Mouse (Mus musculus) limb, embryonic 12.5 days (tissue): ENCODE measurements around the gene Polr3c. TPM values are rescaled to one million over a fixed set of nuclear protein-coding genes. Genes with fewer than 3 reads are reported as not detected.
"Not testable (repeated sequence)": the region's sequence is repeated elsewhere in the genome, so short reads cannot be mapped to it uniquely, and the experiment has no call there.

Experiments
- ATAC-seq: fragments of 200-750 bp; cut with Nextera tagmentation; 2 replicates; pipeline ENCODE4 v1.8.0; 2017; ENCODE audit warnings: low read depth, moderate TSS enrichment; ENCODE audit not compliant: insufficient number of reproducible peaks, insufficient read depth, low FRiP score, low TSS enrichment
- H3K27ac ChIP-seq: fragments of 300-500 bp; sonication (generic); 2 replicates; pipeline ENCODE4 v1.5.1; 2016; ENCODE audit warnings: mild to moderate bottlenecking, moderate library complexity
- H3K27me3 ChIP-seq: fragments of 300-500 bp; sonication (generic); 2 replicates; pipeline ENCODE4 v1.6.1; 2016; ENCODE audit warnings: mild to moderate bottlenecking, moderate library complexity
- H3K36me3 ChIP-seq: fragments of 300-500 bp; sonication (generic); 2 replicates; pipeline ENCODE4 v1.6.1; 2016; ENCODE audit warnings: mild to moderate bottlenecking, moderate library complexity
- H3K4me1 ChIP-seq: fragments of 300-500 bp; sonication (generic); replicated peaks from 2 replicates; pipeline ENCODE4 v1.6.1; 2016
- H3K4me2 ChIP-seq: fragments of 300-500 bp; sonication (generic); 2 replicates; pipeline ENCODE4 v1.6.1; 2016; ENCODE audit warnings: mild to moderate bottlenecking, moderate library complexity
- H3K4me3 ChIP-seq: fragments of 300-500 bp; sonication (generic); replicated peaks from 2 replicates; pipeline ENCODE4 v1.5.1; 2016; ENCODE audit warnings: mild to moderate bottlenecking
- H3K9ac ChIP-seq: fragments of 300-500 bp; sonication (generic); replicated peaks from 2 replicates; pipeline ENCODE4 v1.6.1; 2016; ENCODE audit warnings: mild to moderate bottlenecking, moderate library complexity
- H3K9me3 ChIP-seq: fragments of 300-500 bp; sonication (generic); 2 replicates; pipeline ENCODE4 v1.6.1; 2016; ENCODE audit warnings: mild to moderate bottlenecking, moderate library complexity
- WGBS: fragments of 180-500 bp; shearing (Covaris S2); methylation state at CpG from one replicate; pipeline ENCODE4 v1.1.7; 2016; 5-methylcytosine and 5-hydroxymethylcytosine counted together
- polyA plus RNA-seq: library from polyadenylated mRNA; unstranded; fragments of >200 nt; fragmentation: Nextera tagmentation; extraction: Ambion mirVana; gene quantifications from 2 replicates; pipeline ENCODE4 v1.2.1, GENCODE M21; 2016

Polr3c gene
- polyA plus RNA-seq, 1 experiment from 2014 or later: 40.5 TPM

- H3K9me3 ChIP-seq: no peaks in the 10 kb centered on the region
- H3K4me2 ChIP-seq: no peak overlapping the region
- H3K27ac ChIP-seq: no peak overlapping the region
- no peaks in the 10 kb centered on the region for H3K36me3 ChIP-seq
- H3K4me1 ChIP-seq: peaks cover 16% of the 10 kb centered on the region
- 25% methylated on average over 3 of the region's 3 CpGs for WGBS
- H3K4me3 ChIP-seq: no peak overlapping the region
- no peak overlapping the region for H3K9ac ChIP-seq
- H3K27me3 ChIP-seq: 0 out of 2 replicates have a peak, but pooled peaks cover 6% of the 10 kb centered on the region
- ATAC-seq: no peak
Measured at GRCm38 (mm10) chr3:96692506-96692905, 34.9 kb downstream of the Polr3c start.

- Histone ChIP-seq H3K27ac (no peak overlapping the region), H3K9me3 (no peaks in the 10 kb centered on the region), H3K4me2 (no peak overlapping the region), H3K9ac (no peak overlapping the region), H3K27me3 (peaks cover 12% of the 10 kb centered on the region), H3K4me3 (no peak overlapping the region), H3K36me3 (no peaks in the 10 kb centered on the region), H3K4me1 (peaks cover 5% of the 10 kb centered on the region; the same call in 1 of the 2 replicates)
- WGBS: 51% methylated on average over 3 of the region's 3 CpGs
- ATAC-seq: no peak
Measured at GRCm38 (mm10) chr3:96690298-96690697, 37.1 kb downstream of the Polr3c start.

- H3K4me2 ChIP-seq: no peak overlapping the region
- H3K36me3 ChIP-seq: no peaks in the 10 kb centered on the region
- H3K4me3 ChIP-seq: no peak overlapping the region
- 78% methylated on average over 11 of the region's 11 CpGs for WGBS
- H3K9me3 ChIP-seq: no peaks in the 10 kb centered on the region
- peaks cover 27% of the 10 kb centered on the region for H3K27me3 ChIP-seq
- no peak overlapping the region for H3K9ac ChIP-seq
- no peak for ATAC-seq
- no peak overlapping the region for H3K27ac ChIP-seq
- 0 out of 2 replicates have a peak, but pooled peaks cover 7% of the 10 kb centered on the region for H3K4me1 ChIP-seq
Measured at GRCm38 (mm10) chr3:96688854-96689253, 38.6 kb downstream of the Polr3c start.

GRCm38 (mm10) chr3:96686057-96686456 lies 41.4 kb downstream of the Polr3c start:
- H3K27me3 ChIP-seq: peaks cover 39% of the 10 kb centered on the region
- H3K4me3 ChIP-seq, H3K9me3 ChIP-seq, H3K4me1 ChIP-seq, H3K36me3 ChIP-seq, H3K27ac ChIP-seq, ATAC-seq, H3K4me2 ChIP-seq, H3K9ac ChIP-seq: not testable (repeated sequence)
- WGBS: 96% methylated on average over 5 of the region's 5 CpGs

GRCm38 (mm10) chr3:96684822-96685156 lies 42.6 kb downstream of the Polr3c start:
- no peak overlapping the region for H3K27ac ChIP-seq
- H3K4me3 ChIP-seq: peak overlapping the region; percentile 34
- peak overlapping the region; percentile 44 for H3K9ac ChIP-seq
- 0 out of 2 replicates have a peak, but pooled peaks cover 7% of the 10 kb centered on the region for H3K4me1 ChIP-seq
- ATAC-seq: no peak; the same call in 1 of the 2 replicates
- peaks cover 52% of the 10 kb centered on the region for H3K27me3 ChIP-seq
- no peaks in the 10 kb centered on the region for H3K9me3 ChIP-seq
- WGBS: 18% methylated on average over 28 of the region's 28 CpGs
- H3K4me2 ChIP-seq: peak overlapping the region; percentile 59
- no peaks in the 10 kb centered on the region for H3K36me3 ChIP-seq

- peak overlapping the region; percentile 34 for H3K4me3 ChIP-seq
- 50% methylated on average over 17 of the region's 17 CpGs for WGBS
- peaks cover 53% of the 10 kb centered on the region for H3K27me3 ChIP-seq
- H3K36me3 ChIP-seq: no peaks in the 10 kb centered on the region
- 0 out of 2 replicates have a peak, but pooled peaks cover 7% of the 10 kb centered on the region for H3K4me1 ChIP-seq
- ATAC-seq: no peak
- H3K9ac ChIP-seq: peak overlapping the region; percentile 44
- H3K4me2 ChIP-seq: peak overlapping the region; percentile 59
- no peak overlapping the region for H3K27ac ChIP-seq
- H3K9me3 ChIP-seq: no peaks in the 10 kb centered on the region
Measured at GRCm38 (mm10) chr3:96684151-96684821, 43.1 kb downstream of the Polr3c start.

DNA sequence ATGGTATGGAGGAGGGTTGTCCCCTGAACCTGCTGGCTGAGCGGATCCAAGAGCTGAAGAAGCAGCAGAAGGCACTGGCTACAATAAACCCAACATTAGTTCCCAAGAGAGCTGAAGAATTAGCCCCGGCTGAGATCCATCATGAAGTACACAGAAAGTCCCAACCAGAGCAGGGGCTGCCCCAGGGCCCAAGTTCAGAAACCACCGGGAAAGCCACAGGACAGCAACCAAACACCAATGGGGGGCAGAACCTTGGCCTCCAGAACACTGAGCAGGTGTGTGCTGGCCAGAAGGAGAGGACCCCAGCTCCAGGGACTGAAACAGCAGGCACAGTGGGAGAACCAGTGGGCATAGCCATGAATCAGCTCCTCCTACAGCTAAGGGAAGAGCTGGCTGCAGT lies 43.9 kb downstream of the Polr3c start:
- H3K36me3 ChIP-seq: no peaks in the 10 kb centered on the region
- WGBS: 84% methylated on average over 3 of the region's 3 CpGs
- H3K4me3 ChIP-seq: no peak overlapping the region
- H3K27me3 ChIP-seq: peaks cover 59% of the 10 kb centered on the region
- H3K27ac ChIP-seq: no peak overlapping the region
- no peak overlapping the region for H3K9ac ChIP-seq
- H3K9me3 ChIP-seq: no peaks in the 10 kb centered on the region
- 0 out of 2 replicates have a peak, but pooled peaks cover 7% of the 10 kb centered on the region for H3K4me1 ChIP-seq
- ATAC-seq: no peak
- no peak overlapping the region for H3K4me2 ChIP-seq

GRCm38 (mm10) chr3:96680269-96680956 lies 47.0 kb downstream of the Polr3c start:
- WGBS: 18% methylated on average over 12 of the region's 12 CpGs
- peaks cover 10% of the 10 kb centered on the region for H3K4me1 ChIP-seq
- H3K36me3 ChIP-seq: no peaks in the 10 kb centered on the region
- H3K27ac ChIP-seq: no peak overlapping the region
- ATAC-seq: no peak
- no peak overlapping the region for H3K9ac ChIP-seq
- H3K27me3 ChIP-seq: peaks cover 54% of the 10 kb centered on the region
- no peak overlapping the region for H3K4me2 ChIP-seq
- no peaks in the 10 kb centered on the region for H3K9me3 ChIP-seq
- no peak overlapping the region for H3K4me3 ChIP-seq

GRCm38 (mm10) chr3:96679159-96679674 lies 48.2 kb downstream of the Polr3c start:
- Histone ChIP-seq H3K36me3 (no peaks in the 10 kb centered on the region), H3K4me2 (no peak overlapping the region), H3K27ac (no peak overlapping the region), H3K4me3 (no peak overlapping the region), H3K9ac (no peak overlapping the region), H3K4me1 (peaks cover 9% of the 10 kb centered on the region), H3K27me3 (peaks cover 42% of the 10 kb centered on the region), H3K9me3 (no peaks in the 10 kb centered on the region)
- ATAC-seq: no peak
- WGBS: 28% methylated on average over 5 of the region's 5 CpGs

DNA sequence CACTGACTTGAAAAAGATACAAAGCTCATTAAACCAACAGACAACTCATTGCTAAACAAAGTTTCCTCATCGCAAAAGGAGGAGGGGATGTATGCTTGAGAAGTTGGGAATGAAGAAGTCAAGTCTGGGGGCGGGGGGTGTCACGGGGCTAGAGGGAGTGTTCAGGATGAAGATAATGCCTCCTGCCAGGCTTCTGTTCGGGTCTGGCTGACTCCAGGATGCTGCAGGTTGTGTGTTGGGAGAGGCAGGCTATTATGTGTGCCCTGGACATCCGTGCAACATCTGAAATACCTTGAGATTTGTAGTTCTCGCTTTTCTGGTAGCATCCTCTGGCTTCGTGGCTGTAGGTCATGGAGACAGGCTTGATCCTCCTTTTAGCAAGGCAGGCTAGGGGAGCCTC lies 49.0 kb downstream of the Polr3c start:
- no peak overlapping the region for H3K4me3 ChIP-seq
- H3K36me3 ChIP-seq: no peaks in the 10 kb centered on the region
- ATAC-seq: no peak
- peaks cover 35% of the 10 kb centered on the region for H3K27me3 ChIP-seq
- H3K4me1 ChIP-seq: peaks cover 12% of the 10 kb centered on the region
- no peak overlapping the region for H3K4me2 ChIP-seq
- no peak overlapping the region for H3K27ac ChIP-seq
- no peaks in the 10 kb centered on the region for H3K9me3 ChIP-seq
- no peak overlapping the region for H3K9ac ChIP-seq
- WGBS: 72% methylated on average over 7 of the region's 7 CpGs

DNA sequence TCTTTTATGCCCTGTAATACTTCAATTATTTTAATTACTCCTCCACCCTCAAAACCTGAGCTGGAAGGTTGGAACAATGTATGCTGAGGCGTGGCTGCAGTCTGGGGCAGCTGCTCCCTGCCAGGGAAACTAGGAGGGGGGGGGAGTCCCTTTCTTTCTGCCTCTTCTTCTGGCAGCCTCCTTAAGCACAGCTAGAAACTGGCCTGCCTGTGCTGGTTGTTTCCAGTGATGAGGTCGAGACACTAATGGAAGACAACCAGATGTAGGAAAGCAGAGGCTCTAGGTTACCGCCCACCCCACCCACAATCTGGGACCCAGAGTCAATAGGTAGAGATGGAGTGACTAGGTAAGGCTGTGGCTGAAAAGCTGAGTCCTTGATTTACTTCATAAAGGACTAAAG lies 51.7 kb downstream of the Polr3c start:
- peaks cover 32% of the 10 kb centered on the region for H3K27me3 ChIP-seq
- H3K9me3 ChIP-seq: no peaks in the 10 kb centered on the region
- 57% methylated on average over 3 of the region's 3 CpGs for WGBS
- no peak overlapping the region for H3K4me3 ChIP-seq
- no peaks in the 10 kb centered on the region for H3K36me3 ChIP-seq
- no peak overlapping the region for H3K4me2 ChIP-seq
- no peak for ATAC-seq
- peaks cover 14% of the 10 kb centered on the region for H3K4me1 ChIP-seq
- H3K9ac ChIP-seq: no peak overlapping the region
- H3K27ac ChIP-seq: no peak overlapping the region
